Mouse (Mus musculus) embryo, embryonic 10 days (tissue): Measurements from ENCODE around the gene Casp6.

Experiments
- DNase-seq: peaks from one replicate; pipeline ENCODE4 v3.0.0-alpha.2; 2015; ENCODE audit warnings: low spot score

Casp6 gene

DNA sequence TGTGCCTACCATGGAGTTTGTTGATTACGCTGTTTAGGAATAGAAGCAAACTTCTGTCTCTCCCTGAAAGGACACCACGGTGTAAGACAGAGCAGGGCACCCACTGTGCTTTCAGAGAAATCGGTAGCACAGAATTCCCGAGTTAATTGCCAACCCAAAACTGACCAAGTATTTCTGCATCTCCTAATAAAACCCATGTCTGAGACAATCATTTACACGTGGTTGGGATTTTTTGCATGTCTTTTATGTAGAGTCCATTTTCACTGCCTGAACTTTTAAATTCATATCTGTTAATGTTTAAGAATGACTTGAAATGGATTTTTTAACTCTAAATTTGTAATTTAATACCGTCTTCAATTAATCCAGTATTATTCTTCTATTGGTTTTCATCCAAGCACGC, 22.4 kb downstream of the Casp6 start:
- no peak for DNase-seq

- no peak for DNase-seq
These were observed 24.6 kb downstream of the Casp6 start for GRCm38 (mm10) chr3:129925861-129926260.

- DNase-seq, result no peak
These were observed 29.1 kb downstream of the Casp6 start for GRCm38 (mm10) chr3:129930213-129930778.

DNA sequence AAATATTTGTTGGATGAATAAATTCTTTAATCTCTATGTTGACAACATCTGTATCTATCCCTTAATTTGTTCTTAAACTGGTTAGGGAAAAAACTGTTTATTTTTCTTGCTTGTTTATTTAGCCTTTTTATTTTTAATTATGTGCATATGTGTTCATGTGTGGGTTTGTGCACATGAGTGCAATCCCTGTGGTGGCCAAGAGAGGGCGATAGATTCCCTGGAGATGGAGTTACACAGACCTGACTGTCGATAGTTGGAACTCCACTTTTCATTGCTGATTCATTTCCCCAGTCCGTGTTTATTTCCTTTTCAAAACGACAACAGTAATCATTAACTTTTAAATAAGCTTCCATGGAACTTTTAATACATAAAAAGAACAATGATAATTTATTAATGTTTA, 31.2 kb downstream of the Casp6 start:
- DNase-seq, result peak; percentile 34

DNA sequence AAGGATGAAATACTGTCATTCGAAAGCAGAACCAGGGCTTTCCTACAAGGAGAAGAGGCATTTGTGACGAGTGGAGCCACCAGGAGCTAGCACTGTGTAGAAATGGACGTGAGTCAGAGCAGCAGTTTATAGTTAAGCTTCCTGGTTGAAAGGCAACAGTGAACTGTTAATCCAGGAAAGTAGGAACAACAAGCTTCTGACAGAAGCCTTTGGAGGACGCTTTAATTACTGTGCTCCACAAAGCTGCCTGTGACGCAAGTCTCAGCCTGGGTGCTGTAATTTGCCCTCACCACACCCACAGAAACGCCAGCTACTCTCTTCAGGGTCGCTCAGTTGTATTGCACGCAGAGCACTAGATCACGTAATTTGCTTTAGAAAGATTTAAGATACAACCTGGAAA, 35.3 kb downstream of the Casp6 start:
- DNase-seq, result no peak

DNA sequence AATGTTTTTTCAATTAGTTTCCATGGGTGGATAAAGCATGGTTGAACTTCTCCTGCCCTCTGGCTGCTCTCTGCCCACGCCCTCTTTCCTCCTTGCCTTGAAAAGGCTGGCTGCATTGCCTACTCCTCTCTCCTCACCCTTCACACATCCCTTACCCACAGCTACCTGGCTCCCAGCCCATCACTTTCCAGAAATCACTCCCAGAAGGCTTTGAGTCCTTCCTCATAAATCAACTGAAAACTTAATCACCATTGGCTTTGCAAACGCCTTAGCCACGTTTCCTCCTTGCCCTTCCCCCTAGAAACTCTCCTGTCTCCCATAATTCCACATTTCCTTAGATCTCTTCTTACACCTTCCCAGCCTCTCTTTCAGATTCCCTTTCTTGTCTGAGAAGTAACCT, 36.6 kb downstream of the Casp6 start:
- no peak for DNase-seq

DNA sequence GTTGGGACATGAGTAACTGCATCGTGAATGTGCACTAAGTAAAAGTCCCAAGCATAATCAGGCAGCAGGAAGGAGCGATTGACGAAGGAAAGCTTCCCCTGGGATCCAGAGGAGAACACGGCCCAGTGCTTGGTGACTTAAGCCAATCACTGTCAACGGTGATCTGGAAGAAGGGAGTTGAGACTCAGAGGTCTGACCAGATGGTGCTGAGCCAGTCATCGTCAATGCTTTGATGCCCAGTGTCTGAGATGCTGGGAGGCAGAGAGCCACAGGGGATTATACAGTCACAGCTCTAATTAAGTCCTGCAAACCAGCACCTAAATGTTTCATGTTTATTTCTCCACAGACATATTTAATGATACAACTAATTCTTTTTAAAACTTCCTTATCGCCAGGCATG, 37.8 kb downstream of the Casp6 start:
- no peak for DNase-seq

GRCm38 (mm10) chr3:129940780-129941179, 39.6 kb downstream of the Casp6 start:
- no peak for DNase-seq

DNA sequence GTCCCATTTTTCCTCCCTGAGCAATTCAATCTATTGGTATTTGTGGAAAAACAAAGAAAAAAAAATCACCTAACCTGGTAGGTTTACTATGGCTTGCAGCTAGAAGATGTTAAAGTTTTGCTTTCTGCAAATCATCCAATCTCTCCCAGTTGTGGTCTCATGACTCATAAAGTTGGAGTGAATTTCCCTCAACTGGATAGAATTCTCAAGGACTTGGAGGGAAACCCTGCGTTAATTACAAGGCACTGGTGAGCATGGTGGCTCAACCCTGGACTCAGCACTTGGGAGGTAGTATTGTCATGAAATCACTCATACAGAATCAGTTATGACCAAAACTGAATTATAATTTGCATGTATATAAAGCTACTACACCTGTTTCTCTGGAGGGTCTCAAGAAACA, 40.1 kb downstream of the Casp6 start:
- DNase-seq, result no peak

DNA sequence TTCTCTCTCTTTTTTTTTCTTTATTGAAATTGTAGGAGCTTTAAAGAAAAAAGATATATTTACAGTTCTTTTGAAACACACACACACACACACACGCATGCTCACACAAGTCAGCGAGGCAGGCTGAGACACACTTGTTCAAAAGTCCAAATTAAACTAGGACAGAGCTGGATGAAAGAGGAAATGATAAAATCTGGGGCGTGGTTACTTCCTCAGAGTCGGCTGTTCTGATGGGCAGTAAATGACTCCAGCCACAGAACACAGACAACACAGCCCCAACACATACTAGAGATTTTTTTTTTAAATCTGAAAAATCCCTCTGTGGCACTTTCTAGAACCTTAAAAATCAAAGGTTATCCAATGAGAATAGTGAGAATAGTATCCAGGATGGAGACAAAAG, 42.6 kb downstream of the Casp6 start:
- DNase-seq, result no peak

GRCm38 (mm10) chr3:129946217-129946914, 45.1 kb downstream of the Casp6 start:
- no peak for DNase-seq

- no peak for DNase-seq
These were observed 47.1 kb downstream of the Casp6 start for GRCm38 (mm10) chr3:129948359-129948758.

DNA sequence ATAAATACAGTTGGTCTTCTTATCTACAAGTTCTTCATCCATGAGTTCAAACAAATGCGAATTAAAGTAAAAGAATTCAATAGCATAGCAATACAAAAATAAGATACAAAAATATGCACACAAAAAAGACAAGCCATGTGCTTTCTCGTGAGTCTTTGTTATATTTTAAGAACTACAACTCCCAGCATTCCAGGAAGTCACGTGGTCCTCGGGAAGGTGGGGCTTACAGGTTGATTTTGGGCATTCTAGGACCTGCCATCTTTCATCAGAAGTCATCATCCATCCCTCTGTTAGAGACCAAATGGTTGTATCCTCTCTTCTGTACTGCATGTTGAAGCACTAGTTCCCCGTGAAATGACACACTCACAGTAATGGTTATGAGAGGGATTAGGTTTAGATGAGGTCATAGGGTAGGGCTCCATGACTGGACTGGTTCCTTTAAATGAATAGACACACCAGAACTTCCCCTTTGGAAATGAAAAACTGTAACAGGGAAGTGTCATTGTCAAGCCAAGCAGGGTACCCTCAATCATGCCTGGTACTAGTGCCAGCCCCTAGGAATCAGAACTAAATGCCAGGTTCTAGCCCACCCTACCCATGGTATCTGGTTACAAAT, 48.0 kb downstream of the Casp6 start:
- no peak for DNase-seq

- no peak for DNase-seq
These were observed 52.1 kb downstream of the Casp6 start for GRCm38 (mm10) chr3:129953296-129953695.

GRCm38 (mm10) chr3:129962533-129962932, 61.3 kb downstream of the Casp6 start:
- no peak for DNase-seq
